Mouse (Mus musculus): ENCODE results near the gene Ccdc69. TPM values are rescaled to one million over a fixed set of nuclear protein-coding genes. Genes with fewer than 3 reads are reported as not detected.
"Not testable (repeated sequence)": the region's sequence is repeated elsewhere in the genome, so short reads cannot be mapped to it uniquely, and the experiment has no call there.

Ccdc69 gene
- total RNA-seq, 2 experiments from 2014 or later = 0.37 to 0.52 TPM

GRCm38 (mm10) chr11:55097463-55098188 is 19.7 kb upstream of the Ccdc69 start, which contains the start of gene Gm2a:
TSS of gene Gm2a (plus strand) at chr11:55098115.
- DNase-seq (ENCODE audit: extremely low spot score in 1 of 2, low spot score in 1 of 2) = peak; percentile 76 to 85

- no peak for DNase-seq (ENCODE audit: extremely low spot score in 1 of 2, low spot score in 1 of 2)
These were observed 19.0 kb upstream of the Ccdc69 start for GRCm38 (mm10) chr11:55096731-55097462.

- DNase-seq (ENCODE audit: extremely low spot score in 1 of 2, low spot score in 1 of 2) = not testable (repeated sequence)
These were observed 18.4 kb upstream of the Ccdc69 start for GRCm38 (mm10) chr11:55096296-55096695.

- no peak for DNase-seq (ENCODE audit: extremely low spot score in 1 of 2, low spot score in 1 of 2)
These were observed 15.2 kb upstream of the Ccdc69 start for GRCm38 (mm10) chr11:55093096-55093495.

- DNase-seq (ENCODE audit: extremely low spot score in 1 of 2, low spot score in 1 of 2) = no peak
These were observed 12.0 kb upstream of the Ccdc69 start for GRCm38 (mm10) chr11:55089892-55090291.

GRCm38 (mm10) chr11:55087006-55087405 is 9.1 kb upstream of the Ccdc69 start:
- peak; percentile 57 to 86 for DNase-seq (ENCODE audit: extremely low spot score in 1 of 2, low spot score in 1 of 2)

- DNase-seq (ENCODE audit: extremely low spot score in 1 of 2, low spot score in 1 of 2) = no peak
These were observed 7.5 kb upstream of the Ccdc69 start for GRCm38 (mm10) chr11:55085396-55085795.

GRCm38 (mm10) chr11:55084629-55085028 is 6.7 kb upstream of the Ccdc69 start:
- DNase-seq (ENCODE audit: extremely low spot score in 1 of 2, low spot score in 1 of 2) = no peak

- no peak for DNase-seq (ENCODE audit: extremely low spot score in 1 of 2, low spot score in 1 of 2)
These were observed 3.3 kb upstream of the Ccdc69 start for GRCm38 (mm10) chr11:55081206-55081605.

- no peak for DNase-seq (ENCODE audit: extremely low spot score in 1 of 2, low spot score in 1 of 2)
These were observed 1.2 kb upstream of the Ccdc69 start for GRCm38 (mm10) chr11:55079180-55079579.

GRCm38 (mm10) chr11:55078502-55078901 is 571 bp upstream of the Ccdc69 start:
- no peak for DNase-seq (ENCODE audit: extremely low spot score in 1 of 2, low spot score in 1 of 2)

- DNase-seq (ENCODE audit: extremely low spot score in 1 of 2, low spot score in 1 of 2) = no peak
These were observed 1.7 kb downstream of the Ccdc69 start for GRCm38 (mm10) chr11:55076234-55076633.

- DNase-seq (ENCODE audit: extremely low spot score in 1 of 2, low spot score in 1 of 2) = peak in 1 of 2 experiments; percentile 18
These were observed 2.3 kb downstream of the Ccdc69 start for GRCm38 (mm10) chr11:55075602-55076001.

- DNase-seq (ENCODE audit: extremely low spot score in 1 of 2, low spot score in 1 of 2) = no peak
These were observed 4.7 kb downstream of the Ccdc69 start for GRCm38 (mm10) chr11:55073191-55073590.

GRCm38 (mm10) chr11:55072467-55072866 is 5.5 kb downstream of the Ccdc69 start:
- no peak for DNase-seq (ENCODE audit: extremely low spot score in 1 of 2, low spot score in 1 of 2)

GRCm38 (mm10) chr11:55071344-55071743 is 6.6 kb downstream of the Ccdc69 start:
- no peak for DNase-seq (ENCODE audit: extremely low spot score in 1 of 2, low spot score in 1 of 2)

- no peak for DNase-seq (ENCODE audit: extremely low spot score in 1 of 2, low spot score in 1 of 2)
These were observed 8.9 kb downstream of the Ccdc69 start for GRCm38 (mm10) chr11:55069023-55069422.

GRCm38 (mm10) chr11:55066921-55067320 is 11.0 kb downstream of the Ccdc69 start:
- no peak for DNase-seq (ENCODE audit: extremely low spot score in 1 of 2, low spot score in 1 of 2)

GRCm38 (mm10) chr11:55062856-55063255 is 15.1 kb downstream of the Ccdc69 start:
- no peak for DNase-seq (ENCODE audit: extremely low spot score in 1 of 2, low spot score in 1 of 2)

- DNase-seq (ENCODE audit: extremely low spot score in 1 of 2, low spot score in 1 of 2) = no peak
These were observed 17.1 kb downstream of the Ccdc69 start for GRCm38 (mm10) chr11:55060802-55061201.

- DNase-seq (ENCODE audit: extremely low spot score in 1 of 2, low spot score in 1 of 2) = no peak
These were observed 20.4 kb downstream of the Ccdc69 start for GRCm38 (mm10) chr11:55057511-55057910.

Measured in layer of hippocampus, postnatal 25 days (tissue).